Mouse (Mus musculus) embryonic stem cell, embryonic (primary cell): ENCODE data around the gene Lpin1.

Experiments
- CTCF ChIA-PET, 4 experiments: fragments of 300-600 bp in 2 of 4; fragments of 350-600 bp in 2 of 4; sonication (Branson Sonifier 250); formaldehyde crosslinking; loops; one replicate each; lab custom pipeline; 2022; ENCODE audit warnings: inconsistent platforms in 2 of 4; lab: Charles Lee
- POLR2A ChIA-PET, 4 experiments: fragments of 300-600 bp in 2 of 4; fragments of 350-600 bp in 2 of 4; sonication (Branson Sonifier 250); formaldehyde crosslinking; loops; one replicate each; lab custom pipeline; 2022; ENCODE audit warnings: antibody characterized with exemption in 4 of 4, inconsistent platforms in 1 of 4; lab: Charles Lee

The Lpin1 gene

GRCm38 (mm10) chr12:16589966-16590365, 20.8 kb downstream of the Lpin1 start:
- CTCF ChIA-PET = interaction anchor here in 3 of 4 experiments (0.6 to 1.9 kb wide), 7 partner anchors 21 to 421 kb away, joined by 3 to 10 read pairs (median 4); partner anchors contain the start of gene 2410004P03Rik (in 1 of the 3)
- POLR2A ChIA-PET = interaction anchor here in 3 of 4 experiments (0.6 to 3.7 kb wide), 17 partner anchors 9 to 676 kb away, joined by 3 to 27 read pairs (median 3); no protein-coding TSS in a partner anchor

GRCm38 (mm10) chr12:16589204-16589949, 21.4 kb downstream of the Lpin1 start:
- ChIA-PET POLR2A (interaction anchor here in 3 of 4 experiments (0.6 to 3.7 kb wide), 26 partner anchors 8 to 676 kb away, joined by 3 to 27 read pairs (median 4); no protein-coding TSS in a partner anchor), CTCF (interaction anchor here in 3 of 4 experiments (0.6 to 2.0 kb wide), 9 partner anchors 19 to 561 kb away, joined by 3 to 10 read pairs (median 3); partner anchors contain the start of gene 2410004P03Rik (in 1 of the 3))

DNA sequence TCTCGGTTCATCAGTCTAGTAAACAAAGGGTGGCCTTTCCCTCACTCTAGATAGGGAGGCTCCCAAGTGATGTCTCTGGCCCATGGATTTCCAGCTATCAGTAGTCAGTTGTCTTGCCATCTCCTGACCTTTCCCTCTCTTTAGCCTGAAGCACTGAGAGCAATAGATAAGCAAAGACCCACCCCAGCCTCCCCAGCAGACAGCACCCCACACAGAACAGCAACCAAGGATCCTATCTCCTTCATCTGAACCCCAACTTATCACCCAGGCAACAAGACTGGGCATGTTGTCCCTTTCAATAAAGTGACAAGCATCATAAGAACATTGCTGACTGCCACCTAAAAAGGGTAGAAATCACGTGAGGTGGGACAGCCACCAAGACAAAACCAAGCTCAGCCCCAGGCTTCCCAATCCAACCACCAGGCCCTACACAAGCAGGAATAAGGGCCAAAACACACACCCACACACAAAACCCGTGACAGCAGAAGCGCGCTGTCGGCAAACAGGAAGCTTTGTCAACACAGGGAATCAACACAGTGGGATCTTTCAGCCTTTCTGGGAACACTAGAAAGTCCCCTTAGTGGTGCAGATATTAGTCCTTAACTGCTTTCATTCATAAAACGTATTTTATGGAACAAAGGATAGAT, 22.2 kb downstream of the Lpin1 start:
- CTCF ChIA-PET = interaction anchor here in 3 of 4 experiments (0.5 to 2.3 kb wide), 6 partner anchors 13 to 155 kb away, joined by 3 to 10 read pairs (median 8); no protein-coding TSS in a partner anchor
- POLR2A ChIA-PET = interaction anchor here in 3 of 4 experiments (0.8 to 3.7 kb wide), 18 partner anchors 10 to 423 kb away, joined by 3 to 27 read pairs (median 6); no protein-coding TSS in a partner anchor

GRCm38 (mm10) chr12:16587767-16588166, 23.0 kb downstream of the Lpin1 start:
- ChIA-PET CTCF (interaction anchor here in 2 of 4 experiments (1.3 to 2.3 kb wide), 3 partner anchors 17 to 24 kb away, joined by 3 to 10 read pairs (median 8); no protein-coding TSS in a partner anchor), POLR2A (interaction anchor here in 3 of 4 experiments (0.6 to 3.7 kb wide), 13 partner anchors 10 to 131 kb away, joined by 3 to 27 read pairs (median 4); no protein-coding TSS in a partner anchor)

- CTCF ChIA-PET = interaction anchor here in 2 of 4 experiments (1.0 to 2.3 kb wide), 4 partner anchors 16 to 55 kb away, joined by 3 to 10 read pairs (median 6); no protein-coding TSS in a partner anchor
Observed at GRCm38 (mm10) chr12:16587111-16587510, 23.7 kb downstream of the Lpin1 start.

DNA sequence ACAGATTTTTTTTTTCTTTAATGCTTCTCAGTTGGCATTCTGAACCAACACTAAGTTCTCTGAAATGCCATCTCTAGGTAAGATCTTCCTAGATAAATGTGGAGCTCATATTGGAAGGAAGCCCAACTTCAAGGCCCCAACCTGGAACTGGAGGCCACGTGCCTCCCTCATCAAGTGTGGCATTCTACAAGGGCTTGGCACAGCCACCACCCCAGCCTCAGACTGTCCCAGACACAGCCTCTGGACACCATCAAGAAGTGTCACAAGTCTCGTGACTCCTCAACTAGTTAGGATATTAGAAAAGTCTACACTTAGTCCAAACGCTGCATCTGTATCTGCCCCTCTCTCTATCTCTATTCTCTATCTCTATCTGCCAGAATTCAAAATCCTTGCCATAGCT, 25.8 kb downstream of the Lpin1 start:
- ChIA-PET CTCF (no interaction called here), POLR2A (interaction anchor here in 1 of 4 experiments (1.2 kb wide), 1 partner anchor 10 kb away, joined by 3 read pairs; no protein-coding TSS in a partner anchor)

More at GRCm38 (mm10) chr12:16587111-16587510, 23.7 kb downstream of the Lpin1 start:
- POLR2A ChIA-PET = interaction anchor here in 3 of 4 experiments (0.6 to 3.7 kb wide), 10 partner anchors 9 to 132 kb away, joined by 3 to 27 read pairs (median 4); no protein-coding TSS in a partner anchor

DNA sequence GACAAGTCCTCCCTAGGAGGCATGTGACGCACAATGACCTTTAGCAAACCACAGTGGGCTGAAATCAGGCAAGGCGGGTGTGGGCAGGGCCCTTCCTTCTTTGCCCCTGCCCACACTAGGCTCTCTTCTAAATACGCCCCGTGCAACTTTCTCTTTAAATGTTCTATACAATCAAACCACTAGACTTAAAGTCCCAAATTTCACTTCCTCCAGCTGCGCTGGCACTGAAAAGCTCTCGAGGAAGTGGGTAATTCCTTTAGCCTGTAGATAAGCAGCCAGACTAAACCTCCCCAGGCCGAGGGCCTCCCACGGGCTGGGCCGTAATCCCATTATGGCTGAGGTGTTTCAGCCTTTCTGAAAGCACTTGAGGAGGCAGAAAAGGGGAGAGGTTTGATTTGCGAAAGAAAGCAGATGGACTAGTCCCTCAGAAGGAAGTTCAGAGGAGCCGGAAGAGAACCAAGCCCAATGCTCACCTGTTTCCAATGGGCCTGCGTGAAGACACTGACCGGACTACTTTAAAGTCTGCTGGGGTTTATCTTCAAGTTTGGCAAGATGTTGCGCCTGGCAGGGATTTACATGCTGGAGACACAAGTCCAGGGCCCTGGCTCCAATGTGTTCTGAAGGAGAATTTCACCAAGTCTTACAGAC, 26.6 kb downstream of the Lpin1 start:
- CTCF ChIA-PET = no interaction called here

DNA sequence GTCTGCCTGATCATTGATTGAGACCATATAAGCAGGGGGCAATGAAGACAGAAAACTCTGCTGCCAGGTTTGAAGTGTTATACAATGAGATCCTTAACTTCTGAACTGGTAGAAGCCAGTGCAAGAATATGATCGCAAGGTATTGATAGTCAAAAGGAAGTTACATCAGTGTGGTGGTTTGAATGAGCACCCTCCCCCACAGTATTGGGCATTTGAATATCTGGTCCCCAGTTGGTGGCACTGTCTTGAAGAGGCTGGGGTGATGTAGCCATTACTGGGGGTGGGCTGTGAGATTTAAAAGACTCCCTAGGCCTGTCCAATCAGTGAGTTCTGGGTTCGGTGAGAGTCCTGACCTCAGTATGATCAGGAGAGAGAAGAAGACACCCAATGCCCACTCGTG, 27.5 kb downstream of the Lpin1 start:
- POLR2A ChIA-PET = interaction anchor here in 1 of 4 experiments (0.6 kb wide), 1 partner anchor 174 kb away, joined by 4 read pairs; no protein-coding TSS in a partner anchor
- CTCF ChIA-PET = interaction anchor here in 1 of 4 experiments (1.0 kb wide), 1 partner anchor 15 kb away, joined by 3 read pairs; no protein-coding TSS in a partner anchor

More for the DNA sequence above, 26.6 kb downstream of the Lpin1 start:
- POLR2A ChIA-PET = interaction anchor here in 1 of 4 experiments (1.2 kb wide), 1 partner anchor 9 kb away, joined by 3 read pairs; no protein-coding TSS in a partner anchor

- ChIA-PET POLR2A (interaction anchor here in 2 of 4 experiments (1.3 to 2.0 kb wide), 2 partner anchors 10 to 15 kb away, joined by 3 to 4 read pairs; no protein-coding TSS in a partner anchor), CTCF (interaction anchor here (0.6 to 1.7 kb wide), 6 partner anchors 10 to 562 kb away, joined by 3 to 5 read pairs (median 4); no protein-coding TSS in a partner anchor)
Observed at GRCm38 (mm10) chr12:16580306-16580705, 30.5 kb downstream of the Lpin1 start.

- POLR2A ChIA-PET = interaction anchor here in 3 of 4 experiments (0.5 to 3.0 kb wide), 5 partner anchors 10 to 240 kb away, joined by 3 to 13 read pairs (median 4); no protein-coding TSS in a partner anchor
- CTCF ChIA-PET = interaction anchor here in 2 of 4 experiments (1.2 to 1.4 kb wide), 2 partner anchors 9 kb away, joined by 3 read pairs; no protein-coding TSS in a partner anchor
Observed at GRCm38 (mm10) chr12:16577665-16578233, 33.0 kb downstream of the Lpin1 start.

DNA sequence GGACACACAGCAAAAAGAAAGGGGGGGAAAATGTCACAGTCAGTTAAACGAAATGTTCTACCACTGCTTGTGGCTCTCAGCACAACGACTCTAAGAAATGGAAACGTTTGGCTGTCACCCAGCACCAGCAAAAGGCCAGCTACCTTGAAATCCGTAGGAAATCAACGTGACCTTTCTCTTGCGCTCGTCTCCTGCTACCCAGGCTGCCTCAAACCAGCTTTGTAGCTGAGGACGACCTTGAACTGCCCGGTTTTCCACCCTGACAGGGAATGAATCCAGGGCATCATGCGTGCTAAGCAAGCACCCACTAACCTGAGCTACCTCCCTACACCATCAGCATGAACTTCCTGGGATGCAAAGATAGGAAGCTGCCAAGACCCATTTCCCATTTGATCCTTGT, 39.5 kb downstream of the Lpin1 start:
- CTCF ChIA-PET = interaction anchor here in 3 of 4 experiments (0.7 to 2.2 kb wide), 13 partner anchors 8 to 440 kb away, joined by 3 to 9 read pairs (median 5); partner anchors contain the start of gene 2410004P03Rik (in 1 of the 3)
- POLR2A ChIA-PET = interaction anchor here in 3 of 4 experiments (0.6 to 4.3 kb wide), 10 partner anchors 8 to 109 kb away, joined by 3 to 27 read pairs (median 4); no protein-coding TSS in a partner anchor

- ChIA-PET POLR2A (interaction anchor here in 3 of 4 experiments (0.6 to 4.3 kb wide), 13 partner anchors 9 to 715 kb away, joined by 3 to 27 read pairs (median 4); no protein-coding TSS in a partner anchor), CTCF (interaction anchor here (0.6 to 2.9 kb wide), 24 partner anchors 8 to 441 kb away, joined by 3 to 23 read pairs (median 4); partner anchors contain the start of gene 2410004P03Rik (in 1 of the 4))
Observed at GRCm38 (mm10) chr12:16570371-16571060, 40.2 kb downstream of the Lpin1 start.

- ChIA-PET CTCF (interaction anchor here (0.6 to 4.0 kb wide), 64 partner anchors 8 to 442 kb away, joined by 3 to 25 read pairs (median 4); partner anchors contain the start of genes 2410004P03Rik (in 1 of the 4) and Lpin1 (in 1 of the 4)), POLR2A (interaction anchor here in 3 of 4 experiments (0.7 to 4.3 kb wide), 14 partner anchors 9 to 106 kb away, joined by 3 to 27 read pairs (median 4); no protein-coding TSS in a partner anchor)
Observed at GRCm38 (mm10) chr12:16568936-16569650, 41.7 kb downstream of the Lpin1 start.

DNA sequence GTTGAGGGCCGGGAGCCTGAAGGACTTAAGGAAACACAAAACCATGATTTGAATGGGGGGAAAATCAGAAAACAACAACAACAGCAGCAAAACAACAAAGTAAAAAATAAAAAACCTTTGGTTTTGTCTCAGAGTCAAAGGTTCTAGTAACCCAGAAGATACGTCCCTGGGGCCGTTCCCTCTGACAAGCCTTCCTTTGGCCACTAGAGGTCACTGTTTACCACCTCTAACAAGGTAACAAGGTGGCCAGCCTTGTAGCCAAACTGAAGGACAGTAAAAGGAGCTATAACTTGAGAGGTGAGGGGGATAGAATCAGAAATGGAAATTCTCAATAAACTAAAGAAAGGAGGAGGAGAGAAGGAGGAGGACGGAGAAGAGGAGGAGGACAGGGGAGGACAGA, 42.3 kb downstream of the Lpin1 start:
- CTCF ChIA-PET = interaction anchor here (0.6 to 4.0 kb wide), 68 partner anchors 9 to 443 kb away, joined by 3 to 25 read pairs (median 4); partner anchors contain the start of genes 2410004P03Rik (in 1 of the 4) and Lpin1 (in 1 of the 4)
- POLR2A ChIA-PET = interaction anchor here in 3 of 4 experiments (0.5 to 4.3 kb wide), 17 partner anchors 8 to 611 kb away, joined by 3 to 27 read pairs (median 3); no protein-coding TSS in a partner anchor

DNA sequence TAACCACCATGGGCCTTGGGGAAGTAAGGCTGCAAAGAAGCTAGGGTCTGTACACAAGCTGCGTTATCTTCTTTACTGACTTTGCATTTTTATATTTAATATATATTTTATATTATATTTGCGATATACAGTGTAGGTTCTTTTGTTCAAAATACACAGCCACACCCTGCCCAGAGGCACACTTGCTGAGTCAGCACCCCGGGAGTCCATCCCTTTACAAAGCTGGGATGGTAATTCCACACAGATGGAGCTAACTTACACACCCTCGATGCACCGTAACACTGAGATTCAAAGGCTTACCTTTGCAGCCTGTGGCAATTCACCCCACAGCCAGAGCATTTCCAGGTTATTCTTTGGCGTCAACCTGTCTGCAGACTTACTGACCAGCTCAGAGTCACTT, 42.7 kb downstream of the Lpin1 start:
- POLR2A ChIA-PET = interaction anchor here in 3 of 4 experiments (0.5 to 4.3 kb wide), 17 partner anchors 8 to 612 kb away, joined by 3 to 27 read pairs (median 3); no protein-coding TSS in a partner anchor
- CTCF ChIA-PET = interaction anchor here (0.6 to 4.0 kb wide), 50 partner anchors 8 to 443 kb away, joined by 3 to 25 read pairs (median 4); partner anchors contain the start of gene 2410004P03Rik (in 1 of the 4)
